Mouse (Mus musculus) liver, embryonic 14.5 days (tissue): ENCODE results near the gene Glrx5.

Source experiments
- CTCF ChIP-seq: IDR thresholded peaks from 2 replicates; pipeline ENCODE4 v1.5.1; 2016; ENCODE audit warnings: antibody characterized with exemption, low read depth, control low read depth
- EP300 ChIP-seq: IDR thresholded peaks from 2 replicates; pipeline ENCODE4 v1.6.1; 2016; ENCODE audit warnings: antibody characterized with exemption, low read depth

DNA sequence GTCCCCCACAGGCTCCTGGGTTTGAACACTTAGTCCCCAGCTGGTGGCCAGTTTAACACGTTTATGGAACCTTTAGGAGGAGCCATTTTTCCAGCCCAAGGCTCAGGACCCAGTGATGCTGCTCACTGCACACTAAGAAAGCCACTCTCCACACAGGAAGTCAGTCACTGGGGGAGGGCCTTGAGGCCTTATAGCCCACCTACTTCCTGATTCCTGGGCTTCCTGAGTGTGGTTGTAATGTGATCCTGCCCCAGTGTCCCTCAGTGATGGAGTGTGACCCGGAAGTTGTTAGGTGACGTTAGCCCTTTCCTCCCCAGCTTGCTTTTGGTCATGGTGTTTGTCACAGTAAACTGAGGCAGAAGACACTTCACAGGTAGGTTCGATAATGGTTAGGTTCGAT is 10.6 kb downstream of the Glrx5 start:
- TF ChIP-seq CTCF: no peak
- TF ChIP-seq EP300: no peak
